Mouse (Mus musculus) erythroblast, embryonic 14.5 days (primary cell): ENCODE data around the gene Myo5a.

Experiments
- GATA1 ChIP-seq: IDR thresholded peaks from 2 replicates; pipeline ENCODE4 v1.6.1; 2012; ENCODE audit warnings: low read length, inconsistent platforms, mixed read lengths
- TAL1 ChIP-seq: IDR thresholded peaks from 3 replicates; pipeline ENCODE4 v1.6.1; 2012; ENCODE audit warnings: low read length, inconsistent platforms, mixed read lengths

DNA sequence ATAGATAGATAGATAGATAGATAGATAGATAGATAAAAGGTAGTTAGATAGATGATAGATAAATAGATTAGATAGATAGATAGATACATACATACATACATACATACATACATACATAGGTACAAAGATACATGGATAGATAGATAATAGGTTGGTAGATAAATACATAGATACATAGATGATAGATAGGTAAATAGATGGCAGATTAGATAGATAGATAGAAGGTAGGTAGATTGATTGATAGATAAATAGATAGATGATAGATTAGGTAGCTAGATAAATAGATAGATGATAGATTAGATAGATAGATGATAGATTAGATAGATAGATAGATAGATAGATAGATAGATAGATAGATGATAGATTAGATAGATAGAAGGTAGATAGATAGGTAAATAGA lies 178.1 kb downstream of the Myo5a start:
- TF ChIP-seq GATA1 (no peak), TAL1 (no peak)
